Mouse (Mus musculus): Measurements from ENCODE around the gene Tas2r130.
"Not testable (repeated sequence)": the region's sequence is repeated elsewhere in the genome, so short reads cannot be mapped to it uniquely, and the experiment has no call there.

The Tas2r130 gene

DNA sequence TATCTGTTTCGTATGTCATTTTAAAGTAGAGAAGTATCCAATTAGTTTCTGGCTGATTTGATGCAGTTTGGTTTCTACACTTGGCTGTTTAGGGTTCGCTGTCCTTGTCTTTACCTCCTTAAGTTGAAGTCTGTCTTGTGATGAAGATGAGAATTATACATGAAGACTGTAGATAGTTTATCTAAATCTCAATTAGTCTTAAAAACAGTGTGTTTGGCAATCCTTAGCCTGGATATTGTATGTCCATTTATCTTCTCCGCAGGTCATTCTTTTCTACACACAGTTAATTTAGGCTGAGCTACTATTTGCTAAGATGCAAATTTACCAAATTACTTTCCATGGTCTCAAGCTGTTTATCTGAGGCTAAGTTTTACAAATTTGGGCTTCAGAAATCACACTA, at the start of gene Tas2r130:
Gene Tas2r130 (minus strand): TSS at position 101 of the 400 bp plus-strand sequence.
- DNase-seq = no peak

DNA sequence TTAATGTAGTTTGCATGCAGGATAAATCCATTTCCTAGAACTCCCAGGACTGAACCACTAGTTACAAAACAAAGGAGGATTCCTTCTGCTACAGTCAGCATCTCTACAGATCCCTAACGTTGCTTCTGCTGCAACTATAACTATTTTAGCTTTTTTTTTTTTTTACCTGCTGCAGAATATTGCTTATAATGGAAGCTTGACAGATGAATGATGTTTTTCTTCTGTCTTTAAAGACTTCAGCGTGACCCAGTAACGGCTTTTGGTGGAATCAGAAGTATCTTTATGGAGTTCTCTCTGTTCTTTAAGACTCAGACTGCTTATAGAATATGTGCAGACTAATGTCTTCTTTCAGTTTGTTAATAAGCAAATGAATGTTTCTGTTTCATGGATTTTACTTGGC, 48.1 kb upstream of the Tas2r130 start, which contains the start of gene Tas2r106:
Gene Tas2r106 (minus strand): TSS at position 101 of the 400 bp plus-strand sequence.
- no peak for DNase-seq

DNA sequence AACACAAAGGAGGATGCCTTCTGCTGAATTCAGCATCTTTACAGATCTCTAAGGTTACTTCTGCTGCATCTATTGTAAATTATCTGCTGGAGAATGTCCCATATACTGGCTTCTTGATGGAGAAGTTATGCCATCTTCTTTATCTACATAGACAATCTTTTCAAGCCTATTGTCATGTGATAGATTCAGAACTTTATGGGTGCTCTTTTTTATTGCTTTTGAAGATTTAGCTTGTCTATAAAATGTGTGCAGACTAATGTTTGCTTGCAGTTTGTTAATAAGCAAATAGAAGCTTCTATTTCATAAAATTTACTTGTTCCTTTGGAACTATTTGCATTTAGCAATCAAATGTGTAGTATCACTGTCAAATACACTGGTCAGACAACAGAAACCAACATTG, 29.3 kb upstream of the Tas2r130 start, which contains the start of gene Tas2r107:
Gene Tas2r107 (minus strand): TSS at position 101 of the 400 bp plus-strand sequence.
- no peak for DNase-seq

DNA sequence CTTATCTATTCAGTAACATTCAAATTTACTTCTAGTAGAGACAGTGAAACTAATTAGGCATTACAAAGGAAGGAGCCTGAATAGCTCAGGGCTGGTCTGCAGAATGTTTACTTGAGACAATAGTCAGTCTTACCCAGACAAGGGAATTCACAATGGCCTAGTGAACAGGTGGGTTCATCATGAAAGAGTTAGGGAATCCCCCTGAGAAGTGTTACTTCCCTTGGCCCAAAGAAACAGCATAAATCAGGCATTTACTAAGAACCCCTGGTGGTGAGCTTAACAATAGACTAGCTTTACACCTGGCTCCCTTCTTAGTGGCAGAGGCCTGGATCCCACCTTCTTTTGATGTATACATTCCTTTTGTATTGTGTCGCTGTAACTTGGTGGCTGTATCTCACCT, 20.8 kb downstream of the Tas2r130 start:
- DNase-seq = not testable (repeated sequence)

DNA sequence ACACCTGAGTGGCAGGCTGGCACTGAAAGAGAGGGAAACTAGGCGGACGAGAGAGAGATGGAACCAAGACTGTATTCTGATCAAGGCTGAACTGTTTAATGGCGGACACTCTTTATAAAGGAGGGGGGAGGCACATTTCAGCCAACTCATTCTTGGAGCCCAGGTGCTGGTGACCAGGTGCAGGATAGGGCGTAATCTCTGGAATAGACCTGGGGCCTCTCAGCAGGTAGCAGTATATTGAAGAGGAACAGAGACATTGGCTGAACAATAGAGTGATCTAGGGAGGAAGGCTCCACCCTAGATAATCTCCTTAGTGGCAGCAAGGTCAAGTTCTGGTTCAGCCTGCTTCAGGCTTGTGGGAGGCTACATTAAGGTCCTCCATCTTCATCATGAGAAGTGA, 25.9 kb downstream of the Tas2r130 start:
- no peak for DNase-seq

Data from cerebellum, adult 9-11 months (tissue).